Comparison of ENCODE assay signal across 10 mouse cellular contexts in genomic region chr13:5826170-5826827, GRCm38 (mm10). TPM values are rescaled to one million over a fixed set of nuclear protein-coding genes. Genes with fewer than 3 reads are reported as not detected.
DNase-seq lines count a peak whose midpoint lies in the region; TF ChIP-seq lines count a peak whose summit lies in the region.
"Had no signal": no experiment of that assay in that cellular context is flagged by ENCODE, and none has a peak within 500 bp of the region (broad histone marks: within the 10 kb centered on the region; RNA-seq: fewer than 3 reads in every experiment).

No protein-coding gene starts in this region.

- WGBS in midbrain, embryonic 10.5 days, result 73% methylated on average over 9 of the region's 9 CpGs

- DNase-seq in gastrocnemius, adult 2 months, result peak; percentile 35
- no peak for DNase-seq in gastrocnemius, postnatal 10 days
- DNase-seq in embryo, embryonic 11.5 days (ENCODE audit: low read depth, low spot score), result peak; percentile 20
- peak; percentile 55 to 57 for DNase-seq in heart, postnatal 10 days
- peak; percentile 58 for DNase-seq in lung, postnatal 36 days
- no peak for DNase-seq in cerebellum, postnatal 10 days
- no peak for DNase-seq in layer of hippocampus, adult 9-10 months (ENCODE audit: low spot score)
- no peak for DNase-seq in midbrain, embryonic 10.5 days (ENCODE audit: low spot score)

- peak overlapping the region; percentile 36 for H3K4me3 ChIP-seq in gastrocnemius, adult 2 months
- no peak overlapping the region for H3K4me3 ChIP-seq in midbrain, embryonic 10.5 days
- H3K4me3 ChIP-seq: embryonic facial prominence, embryonic 13.5 days had no signal

- peaks cover 25% of the 10 kb centered on the region for H3K27me3 ChIP-seq in midbrain, embryonic 10.5 days (ENCODE audit: low read depth, poor library complexity, severe bottlenecking)
- H3K27me3 ChIP-seq: CH12.LX; embryonic facial prominence, embryonic 13.5 days had no signal

- H3K36me3 ChIP-seq in midbrain, embryonic 10.5 days, result no peaks in the 10 kb centered on the region
- H3K36me3 ChIP-seq: embryonic facial prominence, embryonic 13.5 days had no signal

- no peak for TF ChIP-seq CTCF in gastrocnemius, adult 2 months (IDR thresholded peaks at IDR 0.05)

- intact Hi-C loops in gastrocnemius, adult 2 months (cut with DNase I), result no loop called here
- intact Hi-C loops in heart, postnatal 10 days (cut with DNase I), result no loop called here

- H3K27ac ChIP-seq in gastrocnemius, adult 2 months, result no peak overlapping the region
- H3K27ac ChIP-seq in midbrain, embryonic 10.5 days (replicated peaks), result no peak overlapping the region
- H3K27ac ChIP-seq: embryonic facial prominence, embryonic 13.5 days had no signal

- 0 out of 2 replicates have a peak, but pooled peaks cover under 1% of the 10 kb centered on the region for H3K4me1 ChIP-seq in midbrain, embryonic 10.5 days

- no peaks in the 10 kb centered on the region for H3K9me3 ChIP-seq in midbrain, embryonic 10.5 days (replicated peaks)
- H3K9me3 ChIP-seq: embryonic facial prominence, embryonic 13.5 days had no signal

RNA-seq across cellular contexts. Expression of gene Klf6, which starts 35.0 kb away (rescaled TPM):
- total RNA-seq in gastrocnemius, adult 2 months (2021), result 10 to 100 TPM; 23.9 to 34.5 TPM
- 10 to 100 TPM; 33.5 to 36.5 TPM for total RNA-seq in gastrocnemius, postnatal 10 days (2021)
- 10 to 100 TPM; 58.7 to 81.6 TPM for total RNA-seq in heart, postnatal 10 days (2021)
- 53.5 and 63.0 TPM in 2 replicates for polyA plus RNA-seq in midbrain, embryonic 10.5 days (2016; fragmentation: Nextera tagmentation; extraction: Ambion mirVana)

Comparison
In these comparisons a context has a peak if more than half of its experiments do, and no peak if none do; other contexts are left out.
1. DNase-seq: peak in gastrocnemius, adult 2 months (single experiment), embryo, embryonic 11.5 days (single experiment), heart, postnatal 10 days (2 of 2) and lung, postnatal 36 days (single experiment); none in gastrocnemius, postnatal 10 days (single experiment), cerebellum, postnatal 10 days (0 of 2), layer of hippocampus, adult 9-10 months (single experiment) and midbrain, embryonic 10.5 days (single experiment).